Mouse (Mus musculus) bone marrow, adult 2 months (tissue): ENCODE data around the gene Set. TPM values are rescaled to one million over a fixed set of nuclear protein-coding genes. Genes with fewer than 3 reads are reported as not detected.

ENCODE experiments used
- H3K27ac ChIP-seq: fragments of 200-500 bp; 2 replicates; pipeline ENCODE4 v1.5.1; 2012; ENCODE audit warnings: low read depth, mild to moderate bottlenecking, control low read depth, inconsistent platforms, low read length; ENCODE audit not compliant: control insufficient read depth, poor library complexity, insufficient read depth
- H3K4me1 ChIP-seq: fragments of 200-500 bp; 2 replicates; pipeline ENCODE4 v1.6.1; 2011; ENCODE audit warnings: low read length; ENCODE audit not compliant: control insufficient read depth, insufficient read depth
- H3K4me3 ChIP-seq: fragments of 200-500 bp; replicated peaks from 2 replicates; pipeline ENCODE3; 2011; ENCODE audit warnings: mild to moderate bottlenecking, low read depth, low read length, control low read depth; ENCODE audit not compliant: control insufficient read depth
- CTCF ChIP-seq: fragments of 200-500 bp; IDR thresholded peaks from 2 replicates; pipeline ENCODE4 v1.5.1; 2011; ENCODE audit warnings: low read length, control low read depth; ENCODE audit not compliant: control insufficient read depth, insufficient read depth
- POLR2A ChIP-seq: fragments of 200-500 bp; IDR thresholded peaks from 2 replicates; pipeline ENCODE4 v1.6.1; 2011; ENCODE audit warnings: low read depth, mild to moderate bottlenecking, control low read depth, low read length, borderline replicate concordance; ENCODE audit not compliant: control insufficient read depth
- WGBS: fragments of 180-500 bp; shearing (Covaris S2); methylation state at CpG from one replicate; pipeline ENCODE4 v1.1.7; 2018; 5-methylcytosine and 5-hydroxymethylcytosine counted together
- polyA plus RNA-seq: library from polyadenylated mRNA; stranded (reverse); fragments of >200 nt; gene quantifications from 2 replicates; pipeline ENCODE4 v1.2.4, GENCODE M21; 2011; ENCODE audit warnings: low replicate concordance; ENCODE audit not compliant: missing spikeins, insufficient read depth, insufficient read length

Gene Set
- 140 and 230 TPM in 2 replicates for polyA plus RNA-seq

DNA sequence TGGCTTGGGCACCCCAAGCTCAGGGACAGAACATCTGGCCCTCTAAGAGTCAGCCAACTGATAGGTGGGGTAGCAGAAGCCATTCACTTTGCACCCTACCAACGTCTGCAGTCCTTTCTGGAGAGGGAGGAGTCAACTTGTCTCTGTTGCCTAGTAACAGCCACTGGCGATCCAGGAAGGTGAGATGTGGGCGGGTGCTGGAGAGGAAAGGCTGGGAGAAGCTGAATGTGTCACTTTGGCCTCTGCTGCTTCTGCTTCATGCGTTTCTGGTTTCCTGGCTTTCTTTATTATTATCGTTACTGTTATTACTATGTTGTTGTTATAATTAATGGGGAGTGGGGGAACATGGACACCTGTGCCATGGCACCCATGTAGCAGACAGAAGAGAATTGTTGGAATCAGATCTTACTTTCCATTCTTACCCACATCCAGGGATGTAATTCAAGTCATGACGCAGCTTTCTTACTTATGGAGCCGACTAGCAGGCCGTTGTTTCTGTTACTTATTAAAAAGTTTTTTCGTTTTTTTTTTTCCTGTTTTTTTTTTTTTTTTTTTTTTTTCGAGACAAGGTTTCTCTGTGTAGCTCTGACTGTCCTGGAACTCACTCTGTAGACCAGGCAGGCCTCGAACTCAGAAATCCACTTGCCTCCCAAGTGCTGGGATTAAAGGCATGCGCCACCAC lies at the start of gene Set:
Gene Set, plus strand, starts transcription at position 156 of the 682 bp plus-strand sequence.
- H3K4me3 ChIP-seq, result no peak within 1 kb of the TSS
- H3K27ac ChIP-seq, result no peak within 1 kb of the TSS
- no peaks in the 10 kb centered on the region for H3K4me1 ChIP-seq
- TF ChIP-seq POLR2A (no peak), CTCF (no peak)
- WGBS, result 47% methylated on average over 12 of the region's 12 CpGs

GRCm38 (mm10) chr2:30009101-30009500 lies 48.1 kb upstream of the Set start:
- TF ChIP-seq CTCF, result no peak
- TF ChIP-seq POLR2A, result no peak
- Histone ChIP-seq H3K4me1 (no peaks in the 10 kb centered on the region), H3K4me3 (no peak overlapping the region), H3K27ac (no peak overlapping the region)
- WGBS, result 71% methylated on average over 1 of the region's 1 CpGs

GRCm38 (mm10) chr2:30010840-30011281 lies 46.3 kb upstream of the Set start:
- TF ChIP-seq POLR2A, result no peak
- no peak for TF ChIP-seq CTCF
- H3K27ac ChIP-seq, result no peak overlapping the region
- WGBS, result 82% methylated on average over 8 of the region's 8 CpGs
- H3K4me3 ChIP-seq, result no peak overlapping the region
- no peaks in the 10 kb centered on the region for H3K4me1 ChIP-seq

- Histone ChIP-seq H3K4me3 (no peak overlapping the region), H3K4me1 (no peaks in the 10 kb centered on the region), H3K27ac (no peak overlapping the region)
- no peak for TF ChIP-seq POLR2A
- TF ChIP-seq CTCF, result no peak
- WGBS, result 87% methylated on average over 11 of the region's 11 CpGs
These were observed 42.7 kb upstream of the Set start for GRCm38 (mm10) chr2:30014326-30014966.

DNA sequence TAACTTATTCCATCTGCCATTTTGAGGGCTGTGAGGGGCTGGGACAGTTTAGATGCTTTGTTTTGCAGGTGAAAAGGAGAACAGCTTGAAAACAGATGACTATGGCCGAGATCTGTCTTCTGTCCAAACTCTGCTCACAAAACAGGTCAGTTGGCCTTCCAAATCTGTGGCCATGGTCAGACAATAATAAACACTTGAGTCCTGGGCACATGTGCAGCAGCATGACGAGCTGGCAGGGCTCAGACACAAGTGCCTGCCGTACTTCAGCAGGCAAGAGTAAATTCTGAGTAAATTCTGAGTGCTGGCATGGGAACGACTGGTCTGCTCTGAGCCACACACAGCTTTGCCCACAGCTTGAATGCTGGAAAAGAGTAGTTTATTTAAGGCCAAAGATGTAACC lies 31.7 kb upstream of the Set start:
- WGBS, result 84% methylated on average over 4 of the region's 4 CpGs
- no peaks in the 10 kb centered on the region for H3K4me1 ChIP-seq
- H3K4me3 ChIP-seq, result no peak overlapping the region
- TF ChIP-seq CTCF (no peak), POLR2A (no peak)
- H3K27ac ChIP-seq, result no peak overlapping the region

DNA sequence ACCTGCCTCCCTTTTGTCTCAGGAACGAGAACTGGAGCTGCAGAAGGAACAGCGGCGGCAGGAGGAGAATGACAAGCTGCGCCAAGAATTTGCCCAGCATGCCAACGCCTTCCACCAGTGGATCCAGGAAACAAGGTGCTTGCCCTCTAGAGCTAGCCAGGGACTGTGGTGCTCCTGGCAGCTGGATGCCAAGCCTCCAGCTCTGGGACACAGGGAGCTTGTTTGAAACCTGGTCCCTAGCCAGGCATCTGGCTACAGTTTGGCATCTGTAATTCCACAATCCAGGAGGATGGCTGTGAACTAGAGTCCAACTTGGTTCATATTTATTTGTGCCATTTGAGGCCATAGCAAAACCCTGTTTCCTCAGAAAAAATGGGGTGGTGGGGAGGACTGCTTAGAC lies 30.2 kb upstream of the Set start:
- no peaks in the 10 kb centered on the region for H3K4me1 ChIP-seq
- H3K4me3 ChIP-seq, result no peak overlapping the region
- H3K27ac ChIP-seq, result no peak overlapping the region
- WGBS, result 88% methylated on average over 5 of the region's 5 CpGs
- no peak for TF ChIP-seq CTCF
- no peak for TF ChIP-seq POLR2A

GRCm38 (mm10) chr2:30032244-30032846 lies 24.8 kb upstream of the Set start:
- TF ChIP-seq CTCF, result peak; percentile 10; the same call in 1 of the 2 replicates
- no peak for TF ChIP-seq POLR2A
- no peak overlapping the region for H3K4me3 ChIP-seq
- H3K27ac ChIP-seq, result no peak overlapping the region
- no peaks in the 10 kb centered on the region for H3K4me1 ChIP-seq
- WGBS, result 63% methylated on average over 11 of the region's 11 CpGs

GRCm38 (mm10) chr2:30032957-30033356 lies 24.2 kb upstream of the Set start:
- Histone ChIP-seq H3K4me1 (no peaks in the 10 kb centered on the region), H3K4me3 (no peak overlapping the region), H3K27ac (no peak overlapping the region)
- TF ChIP-seq POLR2A (no peak), CTCF (no peak)
- WGBS, result 87% methylated on average over 6 of the region's 6 CpGs
